Mouse (Mus musculus): Measurements from ENCODE around the gene Itgam.
"Not testable (repeated sequence)": the region's sequence is repeated elsewhere in the genome, so short reads cannot be mapped to it uniquely, and the experiment has no call there.

The Itgam gene

GRCm38 (mm10) chr7:128062456-128062855 is at the start of gene Itgam, which contains the start of gene Gm49368:
TSS of gene Itgam (plus strand) at chr7:128062640.
TSS of gene Gm49368 (plus strand) at chr7:128062683.
- no peak for DNase-seq (ENCODE audit: low spot score)

- no peak for DNase-seq (ENCODE audit: low spot score)
Observed at GRCm38 (mm10) chr7:128013116-128013515, 49.3 kb upstream of the Itgam start.

GRCm38 (mm10) chr7:128016134-128016533 is 46.3 kb upstream of the Itgam start:
- DNase-seq (ENCODE audit: low spot score) = not testable (repeated sequence)

GRCm38 (mm10) chr7:128016650-128017049 is 45.8 kb upstream of the Itgam start:
- DNase-seq (ENCODE audit: low spot score) = no peak

GRCm38 (mm10) chr7:128018275-128018674 is 44.2 kb upstream of the Itgam start:
- no peak for DNase-seq (ENCODE audit: low spot score)

GRCm38 (mm10) chr7:128019187-128019586 is 43.3 kb upstream of the Itgam start:
- DNase-seq (ENCODE audit: low spot score) = no peak

GRCm38 (mm10) chr7:128022974-128023373 is 39.5 kb upstream of the Itgam start:
- DNase-seq (ENCODE audit: low spot score) = no peak

- no peak for DNase-seq (ENCODE audit: low spot score)
Observed at GRCm38 (mm10) chr7:128023565-128023964, 38.9 kb upstream of the Itgam start.

- no peak for DNase-seq (ENCODE audit: low spot score)
Observed at GRCm38 (mm10) chr7:128024364-128024763, 38.1 kb upstream of the Itgam start.

- no peak for DNase-seq (ENCODE audit: low spot score)
Observed at GRCm38 (mm10) chr7:128024932-128025331, 37.5 kb upstream of the Itgam start.

GRCm38 (mm10) chr7:128025381-128025780 is 37.1 kb upstream of the Itgam start:
- no peak for DNase-seq (ENCODE audit: low spot score)

- no peak for DNase-seq (ENCODE audit: low spot score)
Observed at GRCm38 (mm10) chr7:128031403-128031976, 30.9 kb upstream of the Itgam start.

GRCm38 (mm10) chr7:128032290-128032988 is 30.0 kb upstream of the Itgam start:
- no peak for DNase-seq (ENCODE audit: low spot score)

GRCm38 (mm10) chr7:128032989-128033293 is 29.5 kb upstream of the Itgam start:
- no peak for DNase-seq (ENCODE audit: low spot score)

- no peak for DNase-seq (ENCODE audit: low spot score)
Observed at GRCm38 (mm10) chr7:128033616-128034015, 28.8 kb upstream of the Itgam start.

- DNase-seq (ENCODE audit: low spot score) = not testable (repeated sequence)
Observed at GRCm38 (mm10) chr7:128042161-128042820, 20.1 kb upstream of the Itgam start.

- no peak for DNase-seq (ENCODE audit: low spot score)
Observed at GRCm38 (mm10) chr7:128044142-128044785, 18.2 kb upstream of the Itgam start.

GRCm38 (mm10) chr7:128045640-128046039 is 16.8 kb upstream of the Itgam start:
- no peak for DNase-seq (ENCODE audit: low spot score)

- no peak for DNase-seq (ENCODE audit: low spot score)
Observed at GRCm38 (mm10) chr7:128048819-128049218, 13.6 kb upstream of the Itgam start.

GRCm38 (mm10) chr7:128049254-128049653 is 13.2 kb upstream of the Itgam start:
- no peak for DNase-seq (ENCODE audit: low spot score)

GRCm38 (mm10) chr7:128050739-128051138 is 11.7 kb upstream of the Itgam start:
- no peak for DNase-seq (ENCODE audit: low spot score)

- no peak for DNase-seq (ENCODE audit: low spot score)
Observed at GRCm38 (mm10) chr7:128053061-128053460, 9.4 kb upstream of the Itgam start.

GRCm38 (mm10) chr7:128056917-128057444 is 5.5 kb upstream of the Itgam start:
- DNase-seq (ENCODE audit: low spot score) = no peak
